Mouse (Mus musculus) adrenal gland, postnatal 36 days (tissue): ENCODE measurements at regions not wholly inside any gene's neighbourhood (a gene's known extent, or its start where the extent isn't known, plus 50 kb on each side); places are given as distances from the start of the nearest gene placed in this dataset.
"Not testable (repeated sequence)": the region's sequence is repeated elsewhere in the genome, so short reads cannot be mapped to it uniquely, and the experiment has no call there.

Experiments used
- DNase-seq, 2 experiments: peaks; one replicate each; pipeline ENCODE4 v3.0.0; 2021; ENCODE audit warnings: mixed read lengths in 1 of 2

- DNase-seq = peak; percentile 54 to 66
Observed at GRCm38 (mm10) chr16:9016040-9016761, 186.3 kb downstream of the 1810013L24Rik start.

- no peak for DNase-seq
Observed at GRCm38 (mm10) chr16:9016762-9017086, 186.8 kb downstream of the 1810013L24Rik start.

GRCm38 (mm10) chr16:9030717-9031116 lies 200.8 kb downstream of the 1810013L24Rik start:
- DNase-seq = peak; percentile 11 to 25

GRCm38 (mm10) chr16:9043271-9043670 lies 213.4 kb downstream of the 1810013L24Rik start:
- DNase-seq = no peak

- DNase-seq = peak; percentile 3 to 9
Observed at GRCm38 (mm10) chr16:9046864-9047263, 217.0 kb downstream of the 1810013L24Rik start.

GRCm38 (mm10) chr16:9054415-9054814 lies 224.5 kb downstream of the 1810013L24Rik start:
- DNase-seq = peak; percentile 13 to 15

GRCm38 (mm10) chr16:9056430-9056829 lies 226.5 kb downstream of the 1810013L24Rik start:
- no peak for DNase-seq

- DNase-seq = no peak
Observed at GRCm38 (mm10) chr16:9071526-9071925, 241.6 kb downstream of the 1810013L24Rik start.

GRCm38 (mm10) chr16:9071956-9072355 lies 242.1 kb downstream of the 1810013L24Rik start:
- not testable (repeated sequence) for DNase-seq

- no peak for DNase-seq
Observed at GRCm38 (mm10) chr16:9074295-9074694, 244.4 kb downstream of the 1810013L24Rik start.

GRCm38 (mm10) chr16:9077451-9077850 lies 247.6 kb downstream of the 1810013L24Rik start:
- DNase-seq = no peak

- DNase-seq = no peak
Observed at GRCm38 (mm10) chr16:9078405-9078942, 248.6 kb downstream of the 1810013L24Rik start.

GRCm38 (mm10) chr16:9083040-9083439 lies 253.1 kb downstream of the 1810013L24Rik start:
- DNase-seq = no peak

- no peak for DNase-seq
Observed at GRCm38 (mm10) chr16:9083740-9084139, 253.8 kb downstream of the 1810013L24Rik start.

GRCm38 (mm10) chr16:9084581-9084980 lies 254.7 kb downstream of the 1810013L24Rik start:
- DNase-seq = no peak

- no peak for DNase-seq
Observed at GRCm38 (mm10) chr16:9085133-9085532, 255.2 kb downstream of the 1810013L24Rik start.

GRCm38 (mm10) chr16:9085977-9086376 lies 256.1 kb downstream of the 1810013L24Rik start:
- no peak for DNase-seq

GRCm38 (mm10) chr16:9091790-9092189 lies 261.9 kb downstream of the 1810013L24Rik start:
- DNase-seq = no peak

GRCm38 (mm10) chr16:9092191-9092848 lies 262.4 kb downstream of the 1810013L24Rik start:
- DNase-seq = no peak

- DNase-seq = no peak
Observed at GRCm38 (mm10) chr16:9093593-9093992, 263.7 kb downstream of the 1810013L24Rik start.

GRCm38 (mm10) chr16:9094201-9094600 lies 264.3 kb downstream of the 1810013L24Rik start:
- DNase-seq = no peak

GRCm38 (mm10) chr16:9106211-9106610 lies 276.3 kb downstream of the 1810013L24Rik start:
- no peak for DNase-seq

- not testable (repeated sequence) for DNase-seq
Observed at GRCm38 (mm10) chr16:9106676-9107075, 276.8 kb downstream of the 1810013L24Rik start.
